Mouse (Mus musculus): Measurements from ENCODE around the gene Gfod1. TPM values are rescaled to one million over a fixed set of nuclear protein-coding genes. Genes with fewer than 3 reads are reported as not detected.

Gfod1 gene
- total RNA-seq, 2 experiments from 2014 or later = 86.7 to 93.1 TPM

DNA sequence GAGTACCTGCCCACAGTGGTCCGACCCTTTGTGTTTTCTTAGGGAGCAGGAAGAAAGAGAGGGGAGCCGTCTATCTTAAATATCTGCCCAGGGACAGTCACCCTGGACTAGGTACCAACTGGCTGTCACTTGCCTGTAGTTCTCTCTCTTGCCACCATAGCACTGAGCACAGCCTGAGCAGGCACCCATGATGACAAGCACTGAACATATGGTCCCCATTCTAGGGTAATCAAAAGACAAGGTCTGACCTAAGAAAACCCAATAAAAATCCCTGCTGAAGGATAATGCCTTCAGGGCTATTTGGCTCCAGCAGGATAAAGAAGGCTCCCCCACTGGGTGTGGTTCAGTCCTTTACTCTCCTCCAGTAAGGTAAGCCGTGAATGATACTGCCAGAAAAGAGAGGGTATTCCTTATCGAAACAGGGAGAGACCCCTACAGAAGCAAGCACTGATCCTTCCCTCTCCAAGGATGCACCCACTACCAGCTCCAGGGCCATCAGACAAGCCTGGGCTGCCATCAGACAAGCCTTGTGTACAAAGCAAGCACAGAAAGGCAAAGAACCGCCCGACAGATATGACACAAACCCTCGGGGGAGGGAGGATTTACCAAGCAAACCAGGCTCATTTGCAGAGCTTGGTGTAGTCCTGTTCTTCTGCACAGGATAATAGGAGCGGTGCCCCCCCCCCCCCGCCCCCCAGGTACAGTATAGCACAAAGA, 68.9 kb downstream of the Gfod1 start:
- no peak for DNase-seq (ENCODE audit: extremely low spot score in 1 of 2, low spot score in 1 of 2)

DNA sequence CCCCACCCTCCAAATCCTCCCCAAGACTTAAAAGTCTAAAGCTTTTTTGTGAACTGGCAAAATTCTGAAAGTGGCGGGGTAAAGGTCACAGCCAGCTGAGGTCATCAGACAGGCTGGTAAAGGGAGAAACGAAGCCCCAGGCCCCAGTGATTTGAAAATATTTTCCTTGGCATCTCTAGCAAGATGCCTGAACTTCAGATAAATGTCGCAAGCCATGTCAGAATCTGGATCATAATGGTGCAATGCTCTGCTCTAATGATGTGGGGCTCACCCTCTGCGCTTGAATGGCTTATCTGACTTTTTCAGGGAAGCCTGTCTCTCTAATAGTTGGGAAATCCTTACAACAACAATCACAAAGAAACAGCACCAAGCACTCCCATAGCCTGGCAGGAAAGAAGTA, 70.6 kb downstream of the Gfod1 start:
- DNase-seq (ENCODE audit: extremely low spot score in 1 of 2, low spot score in 1 of 2) = no peak

DNA sequence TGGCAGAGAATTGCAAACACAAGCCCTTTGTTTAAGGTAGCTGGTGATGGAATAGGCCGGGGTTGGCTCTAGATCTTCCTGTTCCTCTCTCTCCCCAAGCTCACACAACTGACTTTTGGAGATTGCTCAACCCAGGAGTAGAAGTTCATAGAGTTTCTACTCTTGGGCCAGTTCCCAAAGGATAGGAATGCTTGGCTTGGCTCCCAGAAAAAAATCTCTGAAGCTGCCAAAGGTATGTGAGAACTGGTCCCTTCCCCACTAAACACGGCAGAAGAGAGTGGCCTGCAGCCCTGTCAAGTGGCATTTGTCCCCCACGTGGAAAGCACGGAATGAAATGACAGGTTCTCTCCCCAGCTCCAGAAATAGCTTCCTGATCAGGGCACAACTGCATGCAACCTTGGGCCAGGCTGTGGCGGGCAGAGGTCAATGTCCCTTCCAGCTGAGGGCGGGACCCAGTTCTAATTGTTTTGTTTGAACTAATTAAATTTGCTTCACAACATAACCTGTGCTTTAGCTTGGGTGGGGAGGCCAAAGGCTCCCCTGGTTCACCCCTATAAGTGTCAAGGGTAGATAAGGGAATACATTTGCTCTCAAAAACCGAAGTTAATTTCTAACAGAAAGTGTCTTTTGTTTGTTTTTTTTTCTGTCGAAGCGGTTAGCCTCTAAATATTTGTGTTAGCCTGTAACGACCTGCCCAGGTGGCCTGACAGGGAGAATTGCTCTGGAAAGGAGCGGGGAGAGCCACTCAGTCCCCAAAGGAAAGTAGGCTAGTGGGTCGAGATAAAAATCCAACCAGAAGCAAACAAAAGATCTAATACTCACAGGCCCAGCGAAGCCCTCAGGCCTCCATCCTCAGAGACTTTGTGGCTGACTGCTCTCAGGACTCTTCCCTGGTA, 71.8 kb downstream of the Gfod1 start:
- no peak for DNase-seq (ENCODE audit: extremely low spot score in 1 of 2, low spot score in 1 of 2)

DNA sequence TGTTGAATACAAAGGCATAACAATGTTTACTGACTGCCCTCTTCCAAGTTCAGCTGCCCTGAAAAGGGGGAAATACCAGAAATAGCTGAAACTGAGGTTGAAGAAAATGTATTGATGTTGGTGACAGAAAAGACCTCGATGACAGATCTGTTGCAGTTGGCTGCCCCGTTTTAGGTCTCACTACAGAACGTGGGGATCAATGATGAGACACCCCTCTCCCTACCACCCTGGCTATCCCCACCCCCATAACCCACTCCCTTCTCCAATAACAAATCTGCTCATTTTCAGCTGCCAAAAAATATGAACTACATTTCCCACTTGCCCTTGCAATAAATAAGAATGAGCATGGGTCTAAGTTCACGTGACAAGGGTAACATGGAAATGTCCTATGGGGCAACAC, 73.1 kb downstream of the Gfod1 start:
- DNase-seq (ENCODE audit: extremely low spot score in 1 of 2, low spot score in 1 of 2) = no peak

DNA sequence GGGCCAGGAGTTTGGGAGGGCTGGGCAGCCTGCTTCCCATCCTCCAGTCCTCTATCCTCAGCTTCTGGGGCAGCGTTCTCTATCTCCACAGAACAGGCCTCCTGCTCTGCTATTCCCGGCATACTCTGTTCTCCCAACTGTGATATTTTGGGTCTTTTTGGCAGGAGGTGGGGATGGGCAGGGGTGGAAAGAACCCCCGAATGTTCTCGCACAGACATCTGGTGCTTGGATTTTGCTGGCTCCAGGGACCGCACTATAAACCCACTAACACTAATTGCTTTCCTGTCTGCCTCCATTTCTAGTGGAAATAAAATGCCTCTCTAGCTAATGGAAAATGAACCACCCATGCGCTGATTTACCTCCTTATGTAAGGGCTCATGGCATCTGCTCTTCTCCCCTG, 73.7 kb downstream of the Gfod1 start:
- peak; percentile 54 to 60 for DNase-seq (ENCODE audit: extremely low spot score in 1 of 2, low spot score in 1 of 2)

DNA sequence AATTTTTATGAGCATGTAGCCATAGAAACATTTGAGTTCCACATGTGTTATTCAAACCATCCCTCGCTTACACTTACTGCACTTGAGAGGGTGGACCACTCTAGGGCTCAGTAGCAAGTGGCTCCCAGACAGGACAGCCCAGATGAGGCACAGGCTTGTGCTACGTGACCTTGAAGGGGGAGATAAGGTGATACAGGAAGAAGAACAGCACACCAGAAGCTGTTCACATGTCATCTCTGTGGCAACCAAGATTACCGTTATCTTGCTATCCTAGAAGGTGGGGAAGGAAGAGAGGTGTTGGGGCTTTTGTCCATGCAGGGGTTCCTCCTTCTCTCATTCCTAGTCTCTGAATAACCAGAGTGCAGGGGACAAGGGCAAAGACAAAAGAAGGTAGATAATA, 74.2 kb downstream of the Gfod1 start:
- no peak for DNase-seq (ENCODE audit: extremely low spot score in 1 of 2, low spot score in 1 of 2)

DNA sequence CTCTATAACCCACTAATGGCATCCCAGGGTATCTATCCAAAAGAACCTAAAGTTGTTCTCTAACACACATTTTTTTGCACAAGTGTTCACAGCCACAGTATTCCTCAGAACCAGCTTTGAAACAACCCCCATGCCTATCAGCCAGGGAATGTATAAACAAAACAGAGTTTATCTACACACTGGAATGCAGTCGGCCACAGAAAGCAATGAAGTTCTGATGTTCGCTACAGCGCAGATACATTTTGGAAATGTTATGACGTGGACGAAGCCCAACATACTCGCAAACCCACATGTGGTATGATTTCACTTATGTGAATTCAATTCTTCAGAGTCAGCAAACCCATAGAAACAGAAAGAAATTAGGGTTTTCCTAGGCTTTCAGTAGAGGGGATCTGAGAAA, 75.8 kb downstream of the Gfod1 start:
- no peak for DNase-seq (ENCODE audit: extremely low spot score in 1 of 2, low spot score in 1 of 2)

DNA sequence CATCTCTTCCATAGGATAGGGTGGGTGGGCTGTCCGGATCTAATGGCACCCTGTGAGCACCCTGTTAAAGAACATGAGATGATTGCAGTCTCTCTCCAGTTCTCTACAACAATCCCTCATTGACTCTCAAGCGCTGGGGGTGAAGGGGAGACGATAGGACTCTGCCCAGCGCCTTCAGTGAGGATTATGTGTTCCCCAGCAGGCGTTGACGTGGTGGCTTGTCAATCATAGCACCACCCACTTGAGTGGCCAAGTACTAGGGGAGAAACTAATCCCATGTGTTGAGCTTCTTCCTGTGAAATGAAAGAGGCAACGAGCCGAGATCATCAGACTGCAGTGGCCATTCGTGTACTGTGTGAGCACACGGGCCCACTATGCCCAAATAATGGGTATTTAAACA, 77.9 kb downstream of the Gfod1 start:
- no peak for DNase-seq (ENCODE audit: extremely low spot score in 1 of 2, low spot score in 1 of 2)

DNA sequence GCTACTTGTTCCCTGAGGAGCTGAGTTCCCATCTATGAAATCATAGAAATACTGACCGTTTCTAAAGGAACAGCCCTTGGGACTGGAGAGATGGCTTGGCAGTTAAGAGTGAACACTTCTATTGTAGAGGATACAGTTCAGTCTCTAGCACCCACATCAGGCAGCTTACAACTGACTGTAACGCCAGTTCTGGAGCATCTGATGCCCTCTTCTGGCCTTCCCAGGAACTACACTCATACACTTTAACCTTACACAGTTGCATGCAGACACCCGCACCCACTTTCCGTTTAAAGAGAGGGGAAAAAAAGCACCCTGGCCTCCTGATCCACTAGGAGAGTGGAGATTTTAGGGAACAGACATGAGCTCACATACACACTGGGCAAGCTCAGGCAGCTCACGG, 78.8 kb downstream of the Gfod1 start:
- DNase-seq (ENCODE audit: extremely low spot score in 1 of 2, low spot score in 1 of 2) = no peak

DNA sequence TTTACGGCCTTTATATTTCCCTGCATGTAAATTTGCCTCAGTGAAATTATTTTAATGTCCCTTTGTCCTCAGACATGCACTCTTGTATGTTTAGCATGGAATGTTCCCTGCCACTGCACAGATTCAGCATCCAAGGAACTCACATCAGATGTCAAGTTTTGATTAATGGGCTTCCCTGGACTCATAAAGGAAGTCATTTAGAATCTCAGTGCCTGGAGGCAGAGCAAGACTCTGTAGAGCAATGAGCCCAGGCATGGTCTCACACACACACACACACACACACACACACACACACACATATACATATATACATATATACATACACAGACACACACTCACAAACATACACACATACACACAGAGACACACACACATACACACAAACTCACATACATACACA, 81.9 kb downstream of the Gfod1 start:
- DNase-seq (ENCODE audit: extremely low spot score in 1 of 2, low spot score in 1 of 2) = no peak

DNA sequence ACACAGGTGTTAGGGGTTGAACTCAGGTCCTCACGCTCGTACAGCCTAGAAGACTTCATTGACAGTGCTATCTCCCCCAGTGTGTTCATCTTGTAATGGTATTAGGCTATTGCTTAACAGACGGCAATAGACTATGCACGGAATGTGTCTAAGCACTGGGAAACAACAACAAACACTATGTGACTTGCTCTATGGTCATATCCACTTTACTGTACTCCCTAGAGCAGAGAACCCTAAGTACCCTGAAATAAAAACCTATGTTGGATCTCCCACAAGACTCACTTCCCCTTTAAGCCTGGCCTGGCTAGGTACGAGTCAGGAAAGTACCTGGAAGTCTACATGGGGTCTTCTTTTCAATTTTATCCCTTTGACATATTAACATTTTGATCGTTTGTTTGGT, 82.7 kb downstream of the Gfod1 start:
- no peak for DNase-seq (ENCODE audit: extremely low spot score in 1 of 2, low spot score in 1 of 2)

DNA sequence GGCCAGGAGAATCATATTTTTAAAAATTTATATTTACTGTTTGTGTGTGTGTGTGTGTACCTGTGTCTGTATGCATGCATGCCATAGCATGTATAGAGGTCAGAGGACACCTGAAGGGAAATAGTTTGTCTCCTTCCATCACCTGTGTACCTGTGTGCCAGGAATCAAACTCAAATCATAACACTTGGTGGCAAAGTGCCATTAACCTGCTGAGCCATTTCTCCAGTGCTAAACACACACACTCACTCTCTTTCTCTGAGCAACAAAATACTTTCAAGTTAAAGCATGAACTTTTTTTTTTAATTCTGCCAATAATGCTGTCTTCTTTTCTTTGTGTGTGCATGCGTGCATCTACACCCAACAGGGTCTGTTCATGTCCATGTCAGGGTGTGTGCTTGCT, 83.3 kb downstream of the Gfod1 start:
- no peak for DNase-seq (ENCODE audit: extremely low spot score in 1 of 2, low spot score in 1 of 2)

DNA sequence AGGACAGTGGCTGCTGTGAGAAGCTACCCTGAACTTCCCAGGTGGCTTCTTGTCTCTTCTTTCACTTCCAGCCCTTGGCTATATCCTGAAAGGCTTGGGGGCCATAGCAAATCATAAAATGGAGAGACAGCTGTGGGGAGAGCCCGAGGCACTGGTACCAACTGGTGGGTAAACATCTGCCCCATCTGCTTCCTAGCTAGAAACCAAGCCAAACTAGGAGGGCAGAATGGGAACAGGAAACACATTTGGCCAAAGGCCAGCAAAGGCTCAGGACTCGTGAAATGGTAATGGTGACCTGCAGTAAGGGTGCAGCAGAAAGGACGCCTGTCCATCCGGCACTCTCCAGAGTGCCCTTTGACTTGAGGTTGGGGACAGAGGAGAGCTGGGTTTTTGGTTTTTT, 85.2 kb downstream of the Gfod1 start:
- DNase-seq (ENCODE audit: extremely low spot score in 1 of 2, low spot score in 1 of 2) = no peak

DNA sequence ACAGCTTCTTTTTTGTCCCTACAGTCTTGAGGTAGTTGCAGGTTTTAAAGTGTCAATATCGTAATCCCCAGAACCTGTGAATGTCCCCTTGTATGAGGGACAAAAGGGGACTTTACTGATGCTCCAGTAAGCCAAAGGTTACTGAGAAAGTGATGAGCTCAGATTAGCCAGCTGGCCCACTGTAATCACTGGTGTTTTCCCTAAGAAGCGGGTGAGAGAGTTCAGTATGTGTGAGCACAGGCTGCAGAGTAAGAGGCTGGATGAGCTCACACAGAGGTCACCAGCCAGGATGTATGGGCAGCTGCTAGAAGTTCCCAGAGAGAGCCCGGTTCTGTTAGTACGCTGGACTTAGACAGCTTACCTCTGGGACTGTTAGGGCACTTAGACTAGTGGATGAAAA, 85.7 kb downstream of the Gfod1 start:
- DNase-seq (ENCODE audit: extremely low spot score in 1 of 2, low spot score in 1 of 2) = no peak

DNA sequence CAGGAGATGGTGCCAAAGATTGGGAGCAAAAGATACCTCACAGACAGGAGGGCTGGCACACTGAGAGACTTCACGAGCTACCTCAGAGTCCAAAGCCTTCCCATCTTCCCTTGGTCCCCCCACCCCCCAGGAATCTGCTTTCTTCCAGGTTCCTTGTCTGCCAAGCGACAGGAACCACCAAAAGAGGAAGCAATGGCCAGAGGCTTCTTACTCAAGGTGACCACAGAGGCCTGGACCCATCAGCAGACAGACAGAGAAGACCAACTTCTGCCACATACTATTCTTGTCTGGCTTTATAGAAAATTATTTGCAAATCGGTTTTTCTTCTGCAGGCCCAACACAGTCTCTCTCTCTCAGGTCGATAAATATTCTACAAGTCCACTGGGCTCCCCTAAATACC, 86.3 kb downstream of the Gfod1 start:
- DNase-seq (ENCODE audit: extremely low spot score in 1 of 2, low spot score in 1 of 2) = no peak

DNA sequence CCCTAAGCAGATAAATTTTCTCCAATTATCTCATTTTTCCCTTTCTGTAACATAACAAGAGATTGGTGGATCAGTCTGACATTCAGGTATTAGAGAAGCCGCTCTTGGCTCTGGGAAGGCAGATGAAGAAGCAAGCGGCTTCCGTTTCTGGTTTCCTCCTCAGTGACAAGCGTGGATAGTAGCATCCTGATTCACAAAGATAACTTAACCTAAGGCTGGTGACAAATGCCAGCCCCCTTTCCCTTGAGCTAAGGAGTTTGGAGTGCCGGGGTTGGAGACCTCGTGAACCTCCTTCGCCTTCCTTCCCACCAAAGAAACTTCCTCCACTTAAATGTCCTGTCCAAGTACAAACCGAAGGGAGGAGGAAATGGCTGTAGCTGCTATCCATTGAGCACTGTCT, 86.9 kb downstream of the Gfod1 start:
- DNase-seq (ENCODE audit: extremely low spot score in 1 of 2, low spot score in 1 of 2) = no peak

DNA sequence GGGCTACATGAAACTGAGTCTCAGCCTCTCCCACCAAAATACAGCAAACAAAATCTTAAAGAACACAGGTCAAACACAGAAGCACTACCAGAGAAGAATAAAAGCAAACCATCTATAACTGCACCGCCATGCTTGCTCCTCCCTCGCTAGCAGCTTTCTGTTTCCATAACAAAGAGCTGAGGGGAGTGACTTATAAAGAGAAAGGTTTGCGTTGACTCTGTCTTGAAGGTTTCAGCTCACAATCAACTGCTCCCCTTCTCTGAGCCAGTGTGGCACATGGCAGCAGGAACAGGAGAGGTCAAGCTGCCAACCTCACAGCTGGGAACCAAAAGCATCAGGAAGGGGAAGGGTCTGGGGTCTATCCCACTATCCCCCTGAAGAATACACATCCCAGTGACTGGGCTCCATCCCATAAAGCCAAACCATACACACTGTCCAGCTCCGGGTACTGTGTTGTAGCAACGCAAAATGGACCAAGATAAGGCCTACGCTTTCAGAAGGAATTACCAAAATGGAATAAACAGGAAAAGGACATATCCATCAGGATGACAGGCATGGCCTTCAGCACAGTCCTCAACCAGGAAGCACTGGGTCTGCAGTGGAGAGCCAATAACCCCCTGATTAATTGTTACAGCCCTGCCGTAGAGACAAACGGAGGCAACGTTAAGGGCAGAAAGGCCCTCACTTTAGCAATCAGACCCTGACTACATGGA, 87.8 kb downstream of the Gfod1 start:
- no peak for DNase-seq (ENCODE audit: extremely low spot score in 1 of 2, low spot score in 1 of 2)

DNA sequence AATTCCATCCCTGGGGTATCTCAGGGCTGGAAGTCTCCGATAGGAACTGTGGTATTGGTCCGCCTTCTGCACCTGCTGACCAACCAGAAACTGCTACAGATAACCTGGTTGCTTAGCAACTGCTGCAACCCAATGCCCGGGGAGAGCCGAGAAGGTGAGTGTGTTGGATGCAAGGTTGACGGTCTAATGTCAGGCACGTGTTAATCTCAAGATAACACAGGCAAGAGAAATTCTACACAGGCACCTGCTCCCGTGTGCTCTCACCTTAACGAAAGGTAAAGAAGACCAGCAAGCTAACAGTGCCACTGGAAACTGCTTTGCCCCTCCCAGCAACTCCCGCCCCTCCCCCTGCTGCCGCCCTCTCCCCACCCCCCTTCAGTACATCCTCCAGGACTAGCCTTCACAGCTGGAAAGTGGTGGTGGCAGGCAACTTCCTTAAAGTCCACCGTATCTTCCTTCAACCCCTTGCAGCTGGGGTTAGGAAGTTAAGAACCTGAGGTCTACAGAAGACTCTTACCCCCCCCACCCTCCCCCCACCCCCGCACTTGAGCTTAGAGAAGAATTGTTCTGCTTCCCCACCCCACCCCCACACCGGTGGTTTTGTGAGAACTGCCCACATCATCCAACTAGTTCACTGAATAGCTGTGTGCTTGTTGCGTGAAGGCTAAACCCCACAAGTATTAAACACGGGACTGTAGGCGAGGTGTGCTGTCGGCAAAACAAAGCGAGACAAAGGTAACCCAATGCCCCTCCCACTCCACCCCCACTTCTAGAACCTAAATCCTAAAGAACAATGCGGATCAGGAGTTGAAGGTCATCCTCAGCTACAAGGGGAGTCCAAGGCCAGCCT, 88.6 kb downstream of the Gfod1 start:
- DNase-seq (ENCODE audit: extremely low spot score in 1 of 2, low spot score in 1 of 2) = no peak

DNA sequence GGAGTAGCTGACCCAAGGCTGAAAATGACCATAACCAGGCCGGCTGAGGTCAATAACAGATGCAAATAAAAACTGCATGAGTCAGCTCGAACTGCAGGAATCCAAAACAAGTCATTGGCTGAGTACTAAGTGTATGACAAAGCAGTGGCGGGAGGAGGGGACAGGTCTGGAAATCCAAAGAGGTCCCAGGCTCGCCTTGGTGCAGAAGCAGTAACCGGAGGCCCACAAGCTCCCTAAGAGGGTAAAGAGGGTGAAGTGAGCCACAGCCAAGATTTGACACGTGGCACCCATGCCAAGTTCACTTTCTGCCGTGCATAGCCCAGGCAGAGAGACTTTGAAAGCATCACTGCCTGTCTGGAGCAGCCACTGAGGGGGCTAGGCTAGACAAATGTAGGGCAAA, 91.6 kb downstream of the Gfod1 start:
- no peak for DNase-seq (ENCODE audit: extremely low spot score in 1 of 2, low spot score in 1 of 2)

DNA sequence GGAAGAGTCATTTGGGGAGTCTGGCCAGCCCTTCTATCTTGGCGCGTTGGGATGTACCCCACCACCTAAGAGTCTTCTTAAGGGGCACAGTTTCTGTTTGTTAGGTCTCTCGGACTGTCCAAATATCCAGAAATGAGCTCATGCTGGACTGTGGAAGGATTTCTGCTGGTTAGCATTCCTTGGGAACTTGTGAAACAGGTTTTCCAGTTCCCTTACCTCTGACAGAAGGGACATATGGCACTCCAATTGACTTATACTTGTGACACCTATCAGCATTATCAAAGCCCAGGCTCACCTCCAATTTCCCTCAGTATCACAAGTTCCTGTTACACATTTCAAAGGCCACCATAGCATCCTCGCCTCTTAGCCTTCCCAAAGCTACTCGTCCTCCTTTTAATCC, 93.0 kb downstream of the Gfod1 start:
- no peak for DNase-seq (ENCODE audit: extremely low spot score in 1 of 2, low spot score in 1 of 2)

All from layer of hippocampus, postnatal 25 days (tissue).